Mouse (Mus musculus) retina, postnatal 1 day (tissue): ENCODE results near the gene Dimt1.
"Not testable (repeated sequence)": the region's sequence is repeated elsewhere in the genome, so short reads cannot be mapped to it uniquely, and the experiment has no call there.

ENCODE experiments used
- DNase-seq: peaks from one replicate; pipeline ENCODE4 v3.0.0-alpha.2; 2012

The Dimt1 gene

GRCm38 (mm10) chr13:106946594-106947540 is at the start of gene Dimt1:
Gene Dimt1 (plus strand): TSS chr13:106947127.
- peak; percentile 95 for DNase-seq

- DNase-seq = no peak
Measured at GRCm38 (mm10) chr13:106904637-106905036, 42.3 kb upstream of the Dimt1 start.

GRCm38 (mm10) chr13:106905154-106905553 is 41.8 kb upstream of the Dimt1 start:
- not testable (repeated sequence) for DNase-seq

GRCm38 (mm10) chr13:106907273-106907672 is 39.7 kb upstream of the Dimt1 start:
- no peak for DNase-seq

GRCm38 (mm10) chr13:106910096-106910495 is 36.8 kb upstream of the Dimt1 start:
- no peak for DNase-seq

GRCm38 (mm10) chr13:106913125-106913736 is 33.7 kb upstream of the Dimt1 start:
- no peak for DNase-seq

- DNase-seq = peak; percentile 60
Measured at GRCm38 (mm10) chr13:106918322-106919050, 28.4 kb upstream of the Dimt1 start.

GRCm38 (mm10) chr13:106925921-106926320 is 21.0 kb upstream of the Dimt1 start:
- DNase-seq = not testable (repeated sequence)

- DNase-seq = no peak
Measured at GRCm38 (mm10) chr13:106928296-106928695, 18.6 kb upstream of the Dimt1 start.

GRCm38 (mm10) chr13:106929201-106929600 is 17.7 kb upstream of the Dimt1 start:
- no peak for DNase-seq

- no peak for DNase-seq
Measured at GRCm38 (mm10) chr13:106935871-106936255, 11.1 kb upstream of the Dimt1 start.

GRCm38 (mm10) chr13:106936256-106937137 is 10.4 kb upstream of the Dimt1 start, which contains the start of gene Ipo11:
Gene Ipo11 (minus strand): TSS chr13:106936958.
- DNase-seq = peak; percentile 98

GRCm38 (mm10) chr13:106937138-106937472 is 9.8 kb upstream of the Dimt1 start:
- DNase-seq = no peak

- peak; percentile 41 for DNase-seq
Measured at GRCm38 (mm10) chr13:106941211-106941976, 5.5 kb upstream of the Dimt1 start.

- DNase-seq = no peak
Measured at GRCm38 (mm10) chr13:106942721-106943120, 4.2 kb upstream of the Dimt1 start.

- DNase-seq = no peak
Measured at GRCm38 (mm10) chr13:106945518-106945917, 1.4 kb upstream of the Dimt1 start.

GRCm38 (mm10) chr13:106947583-106947982 is 656 bp downstream of the Dimt1 start:
- DNase-seq = no peak

- DNase-seq = no peak
Measured at GRCm38 (mm10) chr13:106954880-106955279, 8.0 kb downstream of the Dimt1 start.

- no peak for DNase-seq
Measured at GRCm38 (mm10) chr13:106957554-106957953, 10.6 kb downstream of the Dimt1 start.

GRCm38 (mm10) chr13:106958286-106958685 is 11.4 kb downstream of the Dimt1 start:
- DNase-seq = no peak

- no peak for DNase-seq
Measured at GRCm38 (mm10) chr13:106960557-106960956, 13.6 kb downstream of the Dimt1 start.

- no peak for DNase-seq
Measured at GRCm38 (mm10) chr13:106961496-106961895, 14.6 kb downstream of the Dimt1 start.
